Mouse (Mus musculus) large intestine, adult 2 months (tissue): ENCODE measurements around the gene Poglut1. TPM values are rescaled to one million over a fixed set of nuclear protein-coding genes. Genes with fewer than 3 reads are reported as not detected.

Experiments used
- DNase-seq: peaks from one replicate; pipeline ENCODE4 v3.0.0-alpha.2; 2012; ENCODE audit warnings: low read depth, low spot score
- whole genome bisulfite sequencing: fragments of 180-500 bp; shearing (Covaris S2); methylation state at CpG from one replicate; pipeline ENCODE4 v1.1.7; 2018; 5-methylcytosine and 5-hydroxymethylcytosine counted together
- polyA plus RNA-seq: library from polyadenylated mRNA; depleted of rRNA; stranded (reverse); fragments of >200 nt; gene quantifications from 2 replicates; pipeline ENCODE4 v1.2.3, GENCODE M21; 2012; rRNA removed

Gene Poglut1
- 10.3 and 12.6 TPM in 2 replicates for polyA plus RNA-seq

GRCm38 (mm10) chr16:38549479-38550396 lies at the start of gene Poglut1:
Poglut1 (minus strand) TSS chr16:38550258.
- no peak for DNase-seq
- 3% methylated on average over 54 of the region's 54 CpGs for WGBS

- WGBS, result 53% methylated on average over 11 of the region's 11 CpGs
- DNase-seq, result no peak
Observed at GRCm38 (mm10) chr16:38598986-38599680, 49.1 kb upstream of the Poglut1 start.

GRCm38 (mm10) chr16:38596651-38597050 lies 46.6 kb upstream of the Poglut1 start:
- WGBS, result 88% methylated on average over 2 of the region's 2 CpGs
- DNase-seq, result no peak

GRCm38 (mm10) chr16:38596099-38596498 lies 46.0 kb upstream of the Poglut1 start:
- WGBS, result 65% methylated on average over 2 of the region's 2 CpGs
- no peak for DNase-seq

GRCm38 (mm10) chr16:38594435-38594834 lies 44.4 kb upstream of the Poglut1 start:
- 93% methylated on average over 1 of the region's 1 CpGs for WGBS
- DNase-seq, result no peak

GRCm38 (mm10) chr16:38592946-38593345 lies 42.9 kb upstream of the Poglut1 start:
- WGBS, result 96% methylated on average over 4 of the region's 4 CpGs
- DNase-seq, result no peak

GRCm38 (mm10) chr16:38592026-38592678 lies 42.1 kb upstream of the Poglut1 start:
- 45% methylated on average over 12 of the region's 12 CpGs for WGBS
- peak; percentile 6 for DNase-seq

- WGBS, result 76% methylated on average over 3 of the region's 3 CpGs
- no peak for DNase-seq
Observed at GRCm38 (mm10) chr16:38591506-38591905, 41.4 kb upstream of the Poglut1 start.

GRCm38 (mm10) chr16:38587572-38587971 lies 37.5 kb upstream of the Poglut1 start:
- 94% methylated on average over 4 of the region's 4 CpGs for WGBS
- DNase-seq, result no peak

- 89% methylated on average over 5 of the region's 5 CpGs for WGBS
- DNase-seq, result no peak
Observed at GRCm38 (mm10) chr16:38587163-38587562, 37.1 kb upstream of the Poglut1 start.

GRCm38 (mm10) chr16:38585186-38585585 lies 35.1 kb upstream of the Poglut1 start:
- 78% methylated on average over 5 of the region's 5 CpGs for WGBS

GRCm38 (mm10) chr16:38584761-38585160 lies 34.7 kb upstream of the Poglut1 start:
- WGBS, result 86% methylated on average over 7 of the region's 7 CpGs
- DNase-seq, result no peak

More at GRCm38 (mm10) chr16:38585186-38585585, 35.1 kb upstream of the Poglut1 start:
- no peak for DNase-seq

GRCm38 (mm10) chr16:38571481-38571880 lies 21.4 kb upstream of the Poglut1 start:
- no peak for DNase-seq
- WGBS, result 94% methylated on average over 3 of the region's 3 CpGs

GRCm38 (mm10) chr16:38568192-38568591 lies 18.1 kb upstream of the Poglut1 start:
- DNase-seq, result no peak
- 88% methylated on average over 5 of the region's 5 CpGs for WGBS

- 14% methylated on average over 10 of the region's 10 CpGs for WGBS
- no peak for DNase-seq
Observed at GRCm38 (mm10) chr16:38563516-38563915, 13.5 kb upstream of the Poglut1 start.

GRCm38 (mm10) chr16:38562968-38563327 lies 12.9 kb upstream of the Poglut1 start:
- DNase-seq, result no peak
- under 1% methylated on average over 25 of the region's 25 CpGs for WGBS

GRCm38 (mm10) chr16:38562131-38562967 lies 12.3 kb upstream of the Poglut1 start:
- peak; percentile 75 for DNase-seq
- 7% methylated on average over 37 of the region's 37 CpGs for WGBS

- DNase-seq, result no peak
- WGBS, result 66% methylated on average over 3 of the region's 3 CpGs
Observed at GRCm38 (mm10) chr16:38558221-38558748, 8.2 kb upstream of the Poglut1 start, which contains the start of gene Tmem39a. Tmem39a (plus strand) TSS chr16:38558698.

GRCm38 (mm10) chr16:38555988-38556387 lies 5.9 kb upstream of the Poglut1 start:
- DNase-seq, result no peak
- WGBS, result 85% methylated on average over 3 of the region's 3 CpGs
